Mouse (Mus musculus) embryonic facial prominence, embryonic 13.5 days (tissue): Measurements from ENCODE around the gene Msx1. TPM values are rescaled to one million over a fixed set of nuclear protein-coding genes. Genes with fewer than 3 reads are reported as not detected.

Experiments used
- ATAC-seq: fragments of 200-750 bp; cut with Nextera tagmentation; 2 replicates; pipeline ENCODE4 v1.8.0; 2017; ENCODE audit warnings: low read depth; ENCODE audit not compliant: insufficient number of reproducible peaks, insufficient read depth, low FRiP score, low TSS enrichment
- H3K27ac ChIP-seq: fragments of 300-500 bp; sonication (generic); 2 replicates; pipeline ENCODE4 v1.5.1; 2015; ENCODE audit warnings: moderate library complexity, mild to moderate bottlenecking, inconsistent platforms
- H3K27me3 ChIP-seq: fragments of 300-500 bp; sonication (generic); 2 replicates; pipeline ENCODE4 v1.6.1; 2015; ENCODE audit warnings: mild to moderate bottlenecking, inconsistent platforms
- H3K36me3 ChIP-seq: fragments of 300-500 bp; sonication (generic); 2 replicates; pipeline ENCODE4 v1.6.1; 2015; ENCODE audit warnings: mild to moderate bottlenecking, inconsistent platforms
- H3K4me1 ChIP-seq: fragments of 300-500 bp; sonication (generic); 2 replicates; pipeline ENCODE4 v1.6.1; 2015; ENCODE audit warnings: inconsistent platforms
- H3K4me2 ChIP-seq: fragments of 300-500 bp; sonication (generic); 2 replicates; pipeline ENCODE4 v1.6.1; 2015; ENCODE audit warnings: moderate library complexity, mild to moderate bottlenecking, inconsistent platforms
- H3K4me3 ChIP-seq: fragments of 300-500 bp; sonication (generic); 2 replicates; pipeline ENCODE4 v1.5.1; 2015; ENCODE audit warnings: mild to moderate bottlenecking, inconsistent platforms
- H3K9ac ChIP-seq: fragments of 300-500 bp; sonication (generic); 2 replicates; pipeline ENCODE4 v1.6.1; 2015; ENCODE audit warnings: mild to moderate bottlenecking, inconsistent platforms
- H3K9me3 ChIP-seq: fragments of 300-500 bp; sonication (generic); 2 replicates; pipeline ENCODE4 v1.6.1; 2016; ENCODE audit warnings: inconsistent platforms
- WGBS: fragments of 180-500 bp; shearing (Covaris S2); methylation state at CpG from one replicate; pipeline ENCODE4 v1.1.7; 2015; ENCODE audit warnings: mixed read lengths; 5-methylcytosine and 5-hydroxymethylcytosine counted together
- polyA plus RNA-seq: library from polyadenylated mRNA; unstranded; fragments of >200 nt; fragmentation: Nextera tagmentation; extraction: Ambion mirVana; gene quantifications from 2 replicates; pipeline ENCODE4 v1.2.1, GENCODE M21; 2015

Gene Msx1
- 519 and 586 TPM in 2 replicates for polyA plus RNA-seq

DNA sequence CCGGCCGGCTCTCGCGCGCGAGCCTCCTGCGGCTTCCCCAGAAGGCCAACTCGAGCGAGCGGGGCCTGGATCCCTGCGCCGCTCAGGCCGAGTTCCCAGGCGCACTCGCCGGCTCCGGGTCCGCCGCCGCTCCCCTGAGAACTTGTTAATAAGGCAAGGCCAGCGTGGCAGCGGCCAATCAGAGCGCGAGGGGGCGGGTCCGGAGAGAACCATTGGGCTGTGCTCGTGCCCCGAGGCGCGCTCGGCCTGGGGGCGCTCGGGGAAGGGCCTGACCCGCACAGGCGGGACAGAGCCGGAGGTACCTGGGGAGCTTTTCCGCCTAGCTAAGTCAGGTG, at the start of gene Msx1:
Gene Msx1, minus strand, starts transcription at position 123 of the 335 bp plus-strand sequence.
- H3K27me3 ChIP-seq = peaks cover 46% of the 10 kb centered on the region

DNA sequence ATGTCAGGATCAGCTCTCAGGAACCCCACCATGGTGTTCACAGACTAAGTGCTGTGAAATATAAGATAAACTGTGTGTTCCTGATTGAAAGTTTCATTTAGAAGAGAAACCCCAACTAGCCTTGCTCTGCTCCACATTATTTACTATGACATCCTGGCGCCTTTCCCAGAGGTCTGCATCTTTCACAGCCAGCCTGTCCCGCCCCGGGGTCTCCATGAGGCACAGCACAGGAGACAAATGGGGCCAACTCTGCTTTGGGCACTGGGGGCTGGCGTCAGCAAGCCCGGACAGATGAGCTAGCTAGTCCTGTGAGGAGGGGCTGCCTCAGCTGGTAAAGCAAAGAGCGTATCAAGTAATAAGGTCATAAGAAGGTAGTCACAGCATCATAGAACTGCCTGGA, 41.1 kb upstream of the Msx1 start:
- H3K4me3 ChIP-seq = no peak overlapping the region
- H3K27ac ChIP-seq = peak overlapping the region; percentile 16; the same call in 1 of the 2 replicates
- H3K9ac ChIP-seq = no peak overlapping the region
- no peak for ATAC-seq
- no peak overlapping the region for H3K4me2 ChIP-seq
- no peaks in the 10 kb centered on the region for H3K9me3 ChIP-seq
- H3K4me1 ChIP-seq = peaks cover 27% of the 10 kb centered on the region
- 53% methylated on average over 6 of the region's 6 CpGs for WGBS
- H3K36me3 ChIP-seq = no peaks in the 10 kb centered on the region
- H3K27me3 ChIP-seq = no peaks in the 10 kb centered on the region; the same call in 1 of the 2 replicates

More for the DNA sequence above, at the start of gene Msx1:
- WGBS = 0% methylated on average over 37 of the region's 37 CpGs
- Histone ChIP-seq H3K36me3 (peaks cover 21% of the 10 kb centered on the region), H3K4me3 (peak within 1 kb of the TSS; percentile 92), H3K4me2 (peak within 1 kb of the TSS; percentile 75), H3K9me3 (no peaks in the 10 kb centered on the region), H3K4me1 (peaks cover 44% of the 10 kb centered on the region), H3K9ac (peak within 1 kb of the TSS; percentile 100), H3K27ac (peak within 1 kb of the TSS; percentile 98)
- ATAC-seq = peak; percentile 84

DNA sequence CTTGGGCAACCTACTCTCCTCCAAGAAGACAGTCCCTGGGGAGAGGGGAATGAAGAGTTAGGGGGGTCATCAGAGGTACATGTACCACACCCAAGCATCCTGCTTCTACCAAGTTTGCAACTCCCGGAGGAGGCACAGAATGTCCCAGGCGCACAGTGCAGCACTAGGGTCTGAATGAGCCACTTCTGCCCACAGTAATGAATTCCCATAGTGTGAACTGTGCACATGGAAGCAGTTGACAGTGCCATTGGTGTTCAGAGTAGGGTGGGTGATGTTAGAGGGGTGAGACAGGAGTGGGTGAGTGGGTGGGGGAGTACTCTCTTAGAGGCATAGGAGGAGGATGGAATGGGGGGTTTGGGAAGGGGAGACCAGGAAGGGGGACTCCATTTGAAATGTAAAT, 39.9 kb upstream of the Msx1 start:
- Histone ChIP-seq H3K36me3 (no peaks in the 10 kb centered on the region), H3K27ac (no peak overlapping the region), H3K9me3 (no peaks in the 10 kb centered on the region), H3K4me1 (peaks cover 26% of the 10 kb centered on the region), H3K4me2 (no peak overlapping the region), H3K9ac (no peak overlapping the region), H3K4me3 (no peak overlapping the region), H3K27me3 (no peaks in the 10 kb centered on the region; the same call in 1 of the 2 replicates)
- no peak for ATAC-seq
- whole genome bisulfite sequencing = 93% methylated on average over 2 of the region's 2 CpGs

GRCm38 (mm10) chr5:37860846-37861245, 36.5 kb upstream of the Msx1 start:
- Histone ChIP-seq H3K4me1 (peaks cover 31% of the 10 kb centered on the region), H3K4me3 (no peak overlapping the region), H3K27ac (no peak overlapping the region), H3K9me3 (no peaks in the 10 kb centered on the region), H3K36me3 (no peaks in the 10 kb centered on the region), H3K4me2 (no peak overlapping the region), H3K27me3 (no peaks in the 10 kb centered on the region; the same call in 1 of the 2 replicates), H3K9ac (no peak overlapping the region)
- 84% methylated on average over 6 of the region's 6 CpGs for WGBS
- no peak for ATAC-seq

GRCm38 (mm10) chr5:37860151-37860721, 35.9 kb upstream of the Msx1 start:
- no peak for ATAC-seq
- no peaks in the 10 kb centered on the region; the same call in 1 of the 2 replicates for H3K27me3 ChIP-seq
- 53% methylated on average over 7 of the region's 7 CpGs for WGBS

GRCm38 (mm10) chr5:37857763-37858545, 33.6 kb upstream of the Msx1 start:
- Histone ChIP-seq H3K27me3 (no peaks in the 10 kb centered on the region; the same call in 1 of the 2 replicates), H3K9me3 (no peaks in the 10 kb centered on the region), H3K36me3 (no peaks in the 10 kb centered on the region), H3K9ac (no peak overlapping the region), H3K27ac (no peak overlapping the region), H3K4me2 (no peak overlapping the region), H3K4me3 (no peak overlapping the region), H3K4me1 (peaks cover 20% of the 10 kb centered on the region)
- 34% methylated on average over 14 of the region's 14 CpGs for WGBS
- no peak for ATAC-seq

More at GRCm38 (mm10) chr5:37860151-37860721, 35.9 kb upstream of the Msx1 start:
- peak overlapping the region; percentile 0; the same call in 1 of the 2 replicates for H3K27ac ChIP-seq
- H3K4me2 ChIP-seq = no peak overlapping the region
- no peak overlapping the region for H3K9ac ChIP-seq
- no peak overlapping the region for H3K4me3 ChIP-seq
- no peaks in the 10 kb centered on the region for H3K9me3 ChIP-seq
- H3K4me1 ChIP-seq = peaks cover 25% of the 10 kb centered on the region
- H3K36me3 ChIP-seq = no peaks in the 10 kb centered on the region

- H3K4me3 ChIP-seq = no peak overlapping the region
- no peak overlapping the region for H3K9ac ChIP-seq
- H3K4me2 ChIP-seq = no peak overlapping the region
- no peaks in the 10 kb centered on the region for H3K9me3 ChIP-seq
- H3K4me1 ChIP-seq = peaks cover 20% of the 10 kb centered on the region
- H3K27ac ChIP-seq = no peak overlapping the region
- H3K27me3 ChIP-seq = no peaks in the 10 kb centered on the region
- WGBS = 65% methylated on average over 5 of the region's 5 CpGs
- no peak for ATAC-seq
- H3K36me3 ChIP-seq = no peaks in the 10 kb centered on the region
Observed at GRCm38 (mm10) chr5:37856057-37856456, 31.7 kb upstream of the Msx1 start.

DNA sequence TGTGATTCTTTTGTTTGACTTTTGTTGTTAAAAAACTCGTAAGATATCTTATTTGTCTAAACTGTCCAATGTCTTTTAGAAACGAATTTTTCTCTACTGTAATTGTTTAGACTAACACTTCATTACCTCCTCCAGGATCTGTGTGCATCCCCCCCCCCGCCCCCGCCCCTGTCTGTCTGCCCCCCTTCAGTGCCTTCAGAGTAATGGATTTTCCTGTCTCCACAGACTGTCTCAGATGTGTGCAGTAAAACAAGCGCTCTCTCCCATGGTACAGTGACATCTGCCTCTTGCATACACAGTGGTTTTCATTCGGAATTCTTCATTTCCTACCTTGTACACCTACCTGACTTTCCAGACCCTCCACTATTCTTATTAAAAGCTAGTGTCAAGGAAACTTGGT, 29.9 kb upstream of the Msx1 start:
- no peak overlapping the region for H3K4me2 ChIP-seq
- H3K27ac ChIP-seq = no peak overlapping the region
- no peaks in the 10 kb centered on the region for H3K9me3 ChIP-seq
- no peak for ATAC-seq
- H3K9ac ChIP-seq = no peak overlapping the region
- whole genome bisulfite sequencing = 77% methylated on average over 6 of the region's 6 CpGs
- no peak overlapping the region for H3K4me3 ChIP-seq
- no peaks in the 10 kb centered on the region for H3K36me3 ChIP-seq
- H3K27me3 ChIP-seq = no peaks in the 10 kb centered on the region
- peaks cover 10% of the 10 kb centered on the region; the same call in 1 of the 2 replicates for H3K4me1 ChIP-seq

DNA sequence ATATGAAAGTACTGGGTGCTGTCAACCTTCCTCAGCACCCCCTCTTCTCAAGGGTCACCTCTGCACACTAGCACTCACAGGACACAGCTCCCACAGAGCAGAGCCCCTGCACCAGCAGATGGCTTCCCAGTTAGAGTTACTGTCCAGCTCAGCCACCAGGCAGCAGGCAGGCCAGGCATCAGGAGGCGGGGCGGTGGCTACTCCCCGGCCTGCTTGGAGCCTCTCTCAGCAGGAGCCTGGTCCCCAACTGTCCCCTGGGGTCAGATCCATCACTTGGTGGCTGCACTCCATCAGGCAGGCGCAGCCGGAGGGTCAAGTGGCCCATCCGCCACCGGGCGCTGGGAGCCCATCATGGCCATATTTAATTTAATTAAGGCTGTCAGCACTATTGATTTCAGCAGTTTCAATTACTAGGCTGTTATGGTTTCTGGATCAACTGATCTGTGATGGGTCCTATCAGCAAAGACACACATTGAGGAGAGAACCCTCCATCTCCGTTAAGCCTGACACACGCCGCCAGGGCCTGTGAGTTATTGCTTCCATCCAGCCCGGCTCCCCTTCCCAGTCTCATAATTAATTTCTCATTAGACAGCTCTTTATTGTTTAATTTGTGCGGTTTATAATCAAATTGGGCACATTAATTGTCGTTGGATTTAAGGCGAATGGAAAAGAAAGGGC, 27.1 kb upstream of the Msx1 start:
- H3K4me1 ChIP-seq = no peaks in the 10 kb centered on the region
- 55% methylated on average over 15 of the region's 15 CpGs for WGBS
- no peak overlapping the region for H3K27ac ChIP-seq
- no peak overlapping the region for H3K4me3 ChIP-seq
- H3K9me3 ChIP-seq = no peaks in the 10 kb centered on the region
- no peaks in the 10 kb centered on the region for H3K27me3 ChIP-seq
- no peaks in the 10 kb centered on the region for H3K36me3 ChIP-seq
- no peak for ATAC-seq
- no peak overlapping the region for H3K4me2 ChIP-seq
- no peak overlapping the region for H3K9ac ChIP-seq

- WGBS = 58% methylated on average over 8 of the region's 8 CpGs
- Histone ChIP-seq H3K27ac (no peak overlapping the region), H3K9ac (no peak overlapping the region), H3K9me3 (no peaks in the 10 kb centered on the region), H3K4me2 (no peak overlapping the region), H3K36me3 (no peaks in the 10 kb centered on the region), H3K27me3 (no peaks in the 10 kb centered on the region), H3K4me1 (no peaks in the 10 kb centered on the region), H3K4me3 (no peak overlapping the region)
- no peak for ATAC-seq
Observed at GRCm38 (mm10) chr5:37848991-37849719, 24.8 kb upstream of the Msx1 start.

- H3K27me3 ChIP-seq = peaks cover 74% of the 10 kb centered on the region
- WGBS = 53% methylated on average over 3 of the region's 3 CpGs
- no peaks in the 10 kb centered on the region for H3K9me3 ChIP-seq
- no peak overlapping the region for H3K4me2 ChIP-seq
- H3K36me3 ChIP-seq = no peaks in the 10 kb centered on the region
- H3K27ac ChIP-seq = no peak overlapping the region
- H3K4me3 ChIP-seq = no peak overlapping the region
- no peak overlapping the region for H3K9ac ChIP-seq
- ATAC-seq = no peak
- peaks cover 47% of the 10 kb centered on the region for H3K4me1 ChIP-seq
Observed at GRCm38 (mm10) chr5:37836267-37836646, 11.9 kb upstream of the Msx1 start.
